Mouse (Mus musculus) forebrain, embryonic 16.5 days (tissue): ENCODE measurements around the gene Tmem130. TPM values are rescaled to one million over a fixed set of nuclear protein-coding genes. Genes with fewer than 3 reads are reported as not detected.

ENCODE experiments used
- ATAC-seq: fragments of 200-750 bp; cut with Nextera tagmentation; 2 replicates; pipeline ENCODE4 v1.8.0; 2017; ENCODE audit warnings: mild to moderate bottlenecking, moderate library complexity
- H3K27ac ChIP-seq: fragments of 300-500 bp; sonication (generic); 2 replicates; pipeline ENCODE4 v1.5.1; 2014; ENCODE audit warnings: low read length, control low read depth
- H3K27me3 ChIP-seq: fragments of 300-500 bp; sonication (generic); replicated peaks from 2 replicates; pipeline ENCODE4 v1.6.1; 2014; ENCODE audit warnings: low read length; ENCODE audit not compliant: control insufficient read depth, insufficient read depth
- H3K36me3 ChIP-seq: fragments of 300-500 bp; sonication (generic); 2 replicates; pipeline ENCODE4 v1.6.1; 2014; ENCODE audit not compliant: control insufficient read depth, insufficient read depth
- H3K4me1 ChIP-seq: fragments of 300-500 bp; sonication (generic); replicated peaks from 2 replicates; pipeline ENCODE4 v1.6.1; 2014; ENCODE audit warnings: low read length; ENCODE audit not compliant: control insufficient read depth, insufficient read depth
- H3K4me2 ChIP-seq: fragments of 300-500 bp; sonication (generic); 2 replicates; pipeline ENCODE4 v1.6.1; 2014; ENCODE audit warnings: mild to moderate bottlenecking, low read length, control low read depth
- H3K4me3 ChIP-seq: fragments of 300-500 bp; sonication (generic); replicated peaks from 2 replicates; pipeline ENCODE4 v1.5.1; 2014; ENCODE audit warnings: mild to moderate bottlenecking, low read length, control low read depth
- H3K9ac ChIP-seq: fragments of 300-500 bp; sonication (generic); replicated peaks from 2 replicates; pipeline ENCODE4 v1.6.1; 2014; ENCODE audit warnings: low read depth, low read length, control low read depth
- H3K9me3 ChIP-seq: fragments of 300-500 bp; sonication (generic); 2 replicates; pipeline ENCODE4 v1.6.1; 2016; ENCODE audit warnings: low read length; ENCODE audit not compliant: control insufficient read depth
- WGBS: fragments of 180-500 bp; shearing (Covaris S2); extraction: QIAGEN DNeasy Blood & Tissue Kit; methylation state at CpG from one replicate; pipeline ENCODE4 v1.1.7; 2014; 5-methylcytosine and 5-hydroxymethylcytosine counted together
- polyA plus RNA-seq: library from polyadenylated mRNA; unstranded; fragments of >200 nt; fragmentation: Nextera tagmentation; extraction: Ambion mirVana; gene quantifications from 2 replicates; pipeline ENCODE4 v1.2.1, GENCODE M21; 2015

The Tmem130 gene
- polyA plus RNA-seq, 1 experiment from 2014 or later = 229 TPM

DNA sequence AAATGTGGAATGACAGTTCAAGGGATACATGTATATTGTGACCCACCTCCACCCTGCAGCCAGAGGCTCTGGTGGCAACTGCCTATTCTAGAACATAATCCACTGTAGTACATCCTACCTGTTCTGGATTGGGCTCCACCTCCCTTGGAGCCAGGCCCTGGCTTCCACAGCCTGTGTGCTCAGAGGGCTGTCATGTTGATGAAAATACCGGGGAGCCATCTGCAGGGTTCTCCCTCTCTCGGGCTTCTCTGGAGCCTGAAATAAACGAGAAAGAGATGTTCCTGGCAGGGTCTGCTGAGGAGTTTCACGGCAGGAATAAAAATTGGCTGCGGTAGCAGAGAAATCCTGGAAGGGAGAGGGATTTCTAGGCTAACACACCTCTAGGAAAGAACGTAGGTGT lies 41.8 kb downstream of the Tmem130 start:
- no peak overlapping the region for H3K4me2 ChIP-seq
- H3K4me1 ChIP-seq = peaks cover 6% of the 10 kb centered on the region; the same call in 1 of the 2 replicates
- WGBS = 34% methylated on average over 6 of the region's 6 CpGs
- H3K36me3 ChIP-seq = no peaks in the 10 kb centered on the region
- H3K9me3 ChIP-seq = no peaks in the 10 kb centered on the region
- H3K27me3 ChIP-seq = no peaks in the 10 kb centered on the region
- H3K9ac ChIP-seq = no peak overlapping the region
- ATAC-seq = no peak; the same call in 1 of the 2 replicates
- no peak overlapping the region for H3K27ac ChIP-seq
- no peak overlapping the region for H3K4me3 ChIP-seq

DNA sequence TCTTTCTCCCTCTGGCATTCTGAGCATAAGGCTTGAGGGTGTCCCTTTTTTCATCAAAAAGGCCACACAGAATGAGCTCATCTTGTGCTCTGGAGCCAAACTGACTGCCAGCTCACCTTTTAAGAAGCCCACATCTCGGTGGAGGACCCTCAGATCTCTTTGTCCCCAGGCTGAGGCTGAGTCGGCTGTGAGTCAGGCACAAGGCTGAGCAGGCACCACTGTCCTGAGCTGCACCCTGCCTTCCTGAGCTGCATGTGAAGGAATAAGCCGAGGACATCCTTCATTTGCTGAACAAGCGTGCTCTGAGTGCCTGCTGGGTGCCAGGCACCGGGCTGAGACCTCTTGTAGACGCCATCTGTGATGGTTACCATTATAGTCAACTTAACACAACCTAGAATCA lies 44.4 kb downstream of the Tmem130 start:
- WGBS = 63% methylated on average over 6 of the region's 6 CpGs
- no peak overlapping the region for H3K4me3 ChIP-seq

DNA sequence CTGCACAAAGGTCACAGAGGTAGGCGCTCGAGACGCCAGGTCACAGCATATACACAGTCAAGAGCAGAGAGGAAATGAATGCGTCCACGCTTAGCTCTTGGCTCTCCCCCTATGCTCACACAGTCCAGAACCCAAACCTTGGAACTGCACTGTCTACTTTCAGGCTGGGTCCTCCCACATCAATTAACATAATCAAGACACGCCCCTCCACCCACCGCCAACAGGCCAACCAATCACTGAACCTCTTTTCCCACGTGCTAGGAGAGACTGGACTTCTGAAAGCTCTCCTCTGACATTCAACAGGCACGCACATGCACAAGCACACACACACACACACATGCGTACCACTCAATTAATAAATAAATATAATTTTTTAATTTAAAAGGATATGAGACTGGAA lies 48.2 kb downstream of the Tmem130 start:
- Histone ChIP-seq H3K27me3 (no peaks in the 10 kb centered on the region), H3K4me1 (no peaks in the 10 kb centered on the region), H3K9ac (no peak overlapping the region), H3K4me2 (no peak overlapping the region), H3K4me3 (no peak overlapping the region), H3K9me3 (no peaks in the 10 kb centered on the region), H3K27ac (no peak overlapping the region), H3K36me3 (no peaks in the 10 kb centered on the region)
- no peak for ATAC-seq
- 89% methylated on average over 10 of the region's 10 CpGs for WGBS

More for the DNA sequence above, 44.4 kb downstream of the Tmem130 start:
- Histone ChIP-seq H3K9ac (no peak overlapping the region), H3K27me3 (no peaks in the 10 kb centered on the region), H3K27ac (no peak overlapping the region), H3K9me3 (no peaks in the 10 kb centered on the region), H3K36me3 (no peaks in the 10 kb centered on the region), H3K4me2 (no peak overlapping the region), H3K4me1 (0 out of 2 replicates have a peak, but pooled peaks cover 6% of the 10 kb centered on the region)
- ATAC-seq = no peak

DNA sequence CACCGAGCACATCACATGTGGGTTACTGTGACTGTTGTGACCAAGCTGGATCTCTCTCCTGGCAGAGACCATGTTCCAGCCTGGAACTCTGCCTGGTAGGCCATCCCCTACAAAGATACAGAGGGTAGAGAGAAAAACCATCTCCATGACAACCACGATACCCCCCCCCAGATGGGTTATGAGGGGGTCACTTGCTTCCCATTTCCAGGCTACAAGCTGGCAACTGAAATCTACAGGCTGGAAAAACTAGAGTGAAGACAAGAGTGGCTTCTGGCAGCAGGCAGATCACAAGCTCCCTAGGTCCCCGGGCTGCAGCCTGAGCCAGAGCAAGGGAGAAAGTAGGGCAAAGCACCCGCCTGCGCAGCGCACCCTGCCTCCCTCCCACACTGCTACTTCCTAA lies 54.0 kb downstream of the Tmem130 start:
- Histone ChIP-seq H3K27me3 (no peaks in the 10 kb centered on the region), H3K9ac (no peak overlapping the region), H3K4me2 (no peak overlapping the region), H3K4me1 (peaks cover 12% of the 10 kb centered on the region), H3K4me3 (no peak overlapping the region), H3K36me3 (no peaks in the 10 kb centered on the region), H3K27ac (no peak overlapping the region), H3K9me3 (no peaks in the 10 kb centered on the region)
- whole genome bisulfite sequencing = 83% methylated on average over 6 of the region's 6 CpGs
- ATAC-seq = no peak

DNA sequence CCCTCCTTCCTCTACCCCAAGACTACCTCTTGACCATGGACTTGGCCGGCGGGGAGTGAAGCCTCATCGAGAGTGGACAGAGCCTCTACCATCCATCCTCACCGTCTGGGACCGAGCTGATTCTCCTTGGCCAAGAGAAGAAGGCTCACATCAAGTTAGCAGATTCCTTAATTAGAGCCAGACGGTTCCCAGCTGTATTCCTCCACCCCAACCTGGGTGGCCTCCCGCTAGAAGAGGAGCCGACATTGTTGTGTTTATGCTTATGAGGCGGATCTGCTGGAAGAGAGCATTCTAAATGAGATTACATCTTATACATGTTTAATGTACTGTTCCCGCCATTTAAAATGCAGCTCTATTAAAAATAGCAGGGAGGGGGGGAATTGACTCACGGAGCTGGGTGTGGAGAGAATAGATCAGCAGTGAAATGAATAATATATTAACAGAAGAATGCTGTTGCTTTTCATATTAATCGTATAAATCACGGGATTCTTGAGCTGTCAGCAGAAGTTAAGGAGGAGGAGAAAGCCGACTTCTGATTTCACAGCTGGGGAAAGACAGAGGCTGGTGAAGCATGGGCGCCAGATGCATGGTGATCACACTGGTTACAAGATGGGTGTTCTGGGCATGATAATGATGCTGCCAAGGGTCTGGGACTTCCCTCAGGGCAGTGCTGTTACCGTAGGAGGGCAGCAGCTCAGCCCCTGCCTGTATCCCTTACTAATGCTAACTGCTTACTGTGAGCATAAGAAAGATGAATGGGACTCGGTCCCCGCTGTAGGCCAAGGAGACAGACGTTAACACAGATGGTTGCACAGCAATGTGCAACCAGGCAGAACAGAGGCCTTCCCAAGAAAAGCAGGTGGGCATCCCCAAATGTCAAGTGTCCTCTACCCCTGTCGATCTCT lies 57.9 kb downstream of the Tmem130 start:
- Histone ChIP-seq H3K9me3 (no peaks in the 10 kb centered on the region), H3K36me3 (no peaks in the 10 kb centered on the region), H3K4me1 (peaks cover 12% of the 10 kb centered on the region), H3K27ac (peak overlapping the region; percentile 85), H3K9ac (no peak overlapping the region), H3K27me3 (no peaks in the 10 kb centered on the region), H3K4me3 (no peak overlapping the region), H3K4me2 (peak overlapping the region; percentile 29; the same call in 1 of the 2 replicates)
- WGBS = 31% methylated on average over 20 of the region's 20 CpGs
- ATAC-seq = peak; percentile 82

DNA sequence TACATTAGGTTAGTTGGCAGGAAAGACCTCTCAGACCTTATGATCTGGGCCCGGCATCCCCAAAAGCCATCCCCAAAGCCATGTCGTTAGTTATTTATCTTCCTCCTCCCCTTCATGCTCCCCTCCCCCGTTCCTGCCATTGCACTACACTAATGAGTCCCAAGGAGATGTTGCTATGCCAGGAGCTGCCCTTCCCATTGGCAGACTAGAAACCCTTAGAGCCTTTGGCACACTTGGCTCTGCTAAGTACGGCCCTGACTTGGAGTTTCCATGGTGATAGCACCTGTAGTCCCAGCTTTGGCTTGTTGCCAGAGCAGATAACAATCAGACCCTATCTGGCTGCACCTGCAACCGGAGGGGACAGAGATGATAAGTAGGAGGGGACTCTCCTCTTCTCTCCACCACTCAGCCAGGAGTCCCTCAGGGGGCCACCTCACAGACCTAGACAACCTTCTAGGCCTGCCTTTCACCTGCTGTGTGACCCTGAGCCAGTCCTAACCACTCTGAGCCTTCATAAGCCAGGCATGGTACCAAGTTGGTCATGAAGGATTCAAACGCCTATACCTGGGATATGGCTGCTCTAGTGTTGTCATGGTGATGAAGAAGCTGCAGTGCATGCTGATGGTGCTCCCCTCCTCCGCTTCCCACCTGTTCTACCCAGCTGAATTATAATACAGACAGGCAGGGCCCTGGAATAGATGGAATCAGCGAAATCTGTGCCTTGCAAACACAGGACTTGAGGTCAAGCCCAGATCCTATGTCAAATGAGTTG lies 66.1 kb downstream of the Tmem130 start:
- no peak overlapping the region for H3K4me3 ChIP-seq
- no peak overlapping the region for H3K27ac ChIP-seq
- WGBS = 49% methylated on average over 8 of the region's 8 CpGs
- H3K4me1 ChIP-seq = peaks cover 8% of the 10 kb centered on the region
- ATAC-seq = peak; percentile 79
- no peak overlapping the region for H3K4me2 ChIP-seq
- no peaks in the 10 kb centered on the region for H3K27me3 ChIP-seq
- no peak overlapping the region for H3K9ac ChIP-seq
- no peaks in the 10 kb centered on the region for H3K9me3 ChIP-seq
- no peaks in the 10 kb centered on the region for H3K36me3 ChIP-seq

DNA sequence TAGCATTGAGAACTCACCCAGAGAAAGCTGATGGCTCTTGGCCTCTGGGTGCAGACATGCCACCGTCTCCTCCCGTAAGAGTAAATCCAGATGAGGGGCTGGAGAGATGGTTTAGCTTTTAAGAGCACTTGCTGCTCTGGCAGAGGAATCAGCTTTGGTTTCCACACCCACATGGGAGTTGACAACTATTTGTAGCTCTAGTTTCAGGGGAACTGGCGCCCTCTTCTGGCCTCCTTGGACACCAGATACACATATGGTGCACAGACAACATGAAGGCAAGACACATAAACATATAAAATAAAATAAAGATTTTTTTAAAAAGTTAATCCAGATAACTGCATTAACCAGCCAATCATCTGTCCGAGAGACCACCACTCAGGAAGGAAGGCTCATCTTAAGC lies 67.5 kb downstream of the Tmem130 start:
- H3K4me2 ChIP-seq = no peak overlapping the region
- H3K4me3 ChIP-seq = no peak overlapping the region
- ATAC-seq = no peak
- WGBS = 82% methylated on average over 4 of the region's 4 CpGs
- H3K4me1 ChIP-seq = peaks cover 8% of the 10 kb centered on the region
- H3K27me3 ChIP-seq = no peaks in the 10 kb centered on the region
- H3K36me3 ChIP-seq = no peaks in the 10 kb centered on the region
- no peak overlapping the region for H3K27ac ChIP-seq
- H3K9me3 ChIP-seq = no peaks in the 10 kb centered on the region
- no peak overlapping the region for H3K9ac ChIP-seq

DNA sequence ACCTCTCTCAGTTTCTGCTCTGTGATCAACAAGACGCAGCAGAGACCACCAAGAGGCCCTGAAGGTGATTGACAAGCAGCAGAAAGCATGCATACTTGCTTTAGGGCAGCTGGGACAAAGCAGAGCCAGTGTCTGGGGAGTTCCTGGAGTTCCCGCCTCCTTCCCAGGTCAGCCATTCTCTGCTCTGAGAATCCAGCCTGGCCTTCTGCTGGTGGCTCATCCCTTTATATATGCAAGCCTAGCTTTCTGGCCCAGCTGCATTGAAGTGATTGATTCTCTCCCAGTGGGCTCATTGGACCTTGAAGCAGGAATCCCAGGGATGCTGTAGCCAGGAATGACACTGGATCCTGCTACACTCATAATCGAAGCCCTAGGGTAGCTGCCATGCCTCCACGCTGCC lies 70.2 kb downstream of the Tmem130 start:
- Histone ChIP-seq H3K9ac (0 out of 2 replicates have a peak overlapping the region, but pooled peaks have one; percentile 10), H3K4me2 (no peak overlapping the region), H3K27ac (no peak overlapping the region), H3K36me3 (no peaks in the 10 kb centered on the region), H3K9me3 (no peaks in the 10 kb centered on the region), H3K4me3 (no peak overlapping the region), H3K27me3 (no peaks in the 10 kb centered on the region), H3K4me1 (peaks cover 12% of the 10 kb centered on the region)
- no peak for ATAC-seq
- WGBS = 34% methylated on average over 4 of the region's 4 CpGs

DNA sequence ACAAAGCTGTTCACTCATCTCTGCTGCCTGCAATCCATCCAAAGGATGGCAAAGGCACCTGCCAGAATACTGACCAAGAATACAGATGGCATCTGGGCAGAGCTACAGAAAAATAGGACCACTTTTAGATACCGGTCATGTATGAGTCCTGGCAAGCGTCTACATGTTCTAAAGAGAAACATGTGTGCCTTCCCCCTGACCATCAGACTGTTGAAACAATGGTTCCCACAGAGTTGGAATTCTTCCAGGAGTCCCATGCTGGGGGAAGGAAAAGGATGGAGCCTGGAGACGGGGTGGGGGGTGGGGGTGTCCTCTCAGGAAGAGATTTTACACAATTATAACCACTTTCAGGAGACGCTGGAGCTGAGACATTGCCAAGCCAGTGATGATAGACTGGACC lies 73.2 kb downstream of the Tmem130 start:
- H3K4me1 ChIP-seq = peaks cover 4% of the 10 kb centered on the region; the same call in 1 of the 2 replicates
- H3K9ac ChIP-seq = no peak overlapping the region
- ATAC-seq = no peak
- H3K27ac ChIP-seq = no peak overlapping the region
- H3K4me2 ChIP-seq = no peak overlapping the region
- H3K4me3 ChIP-seq = no peak overlapping the region
- WGBS = 27% methylated on average over 4 of the region's 4 CpGs
- no peaks in the 10 kb centered on the region for H3K27me3 ChIP-seq
- H3K36me3 ChIP-seq = no peaks in the 10 kb centered on the region
- no peaks in the 10 kb centered on the region for H3K9me3 ChIP-seq
